Mouse (Mus musculus): ENCODE results near the gene Clps. TPM values are rescaled to one million over a fixed set of nuclear protein-coding genes. Genes with fewer than 3 reads are reported as not detected.

The Clps gene
- polyA plus RNA-seq, 1 experiment from 2014 or later: not detected

- peak within 1 kb of the TSS; percentile 14 for H3K27ac ChIP-seq
- H3K36me3 ChIP-seq (replicated peaks; ENCODE audit: control insufficient read depth, insufficient read depth): no peaks in the 10 kb centered on the region
- DNase-seq (ENCODE audit: low spot score) (peak; percentile 61), ATAC-seq (ENCODE audit: low FRiP score) (0 out of 2 replicates have a peak, but pooled peaks have one; percentile 12)
- peaks cover 8% of the 10 kb centered on the region; the same call in 1 of the 2 replicates for H3K4me1 ChIP-seq (replicated peaks; ENCODE audit: control insufficient read depth, insufficient read depth, low read length)
- WGBS: 2% methylated on average over 16 of the region's 16 CpGs
- H3K27me3 ChIP-seq (ENCODE audit: control insufficient read depth, insufficient read depth, low read length): peaks cover 16% of the 10 kb centered on the region; the same call in 1 of the 2 replicates
- peak within 1 kb of the TSS; percentile 64 for H3K4me2 ChIP-seq (replicated peaks)
- peak within 1 kb of the TSS; percentile 58 for H3K9ac ChIP-seq
- H3K4me3 ChIP-seq (replicated peaks; ENCODE audit: low read length): peak within 1 kb of the TSS; percentile 39
- H3K9me3 ChIP-seq (ENCODE audit: control insufficient read depth, low read length): no peaks in the 10 kb centered on the region
Measured at GRCm38 (mm10) chr17:28517441-28517955, 43.1 kb downstream of the Clps start, which contains the start of gene Fkbp5. TSS of gene Fkbp5 (minus strand) at chr17:28517527.

GRCm38 (mm10) chr17:28516881-28517280 is 43.7 kb downstream of the Clps start:
- H3K27ac ChIP-seq: no peak overlapping the region

GRCm38 (mm10) chr17:28515431-28516341 is 44.9 kb downstream of the Clps start:
- WGBS: 69% methylated on average over 10 of the region's 10 CpGs
- no peak for ATAC-seq (ENCODE audit: low FRiP score)

More at GRCm38 (mm10) chr17:28516881-28517280, 43.7 kb downstream of the Clps start:
- ATAC-seq (ENCODE audit: low FRiP score) (no peak), DNase-seq (ENCODE audit: low spot score) (no peak)
- Histone ChIP-seq H3K9ac (0 out of 2 replicates have a peak overlapping the region, but pooled peaks have one; percentile 58), H3K4me2 (replicated peaks) (peak overlapping the region; percentile 64), H3K36me3 (replicated peaks; ENCODE audit: control insufficient read depth, insufficient read depth) (no peaks in the 10 kb centered on the region), H3K27me3 (ENCODE audit: control insufficient read depth, insufficient read depth, low read length) (peaks cover 16% of the 10 kb centered on the region; the same call in 1 of the 2 replicates), H3K4me1 (replicated peaks; ENCODE audit: control insufficient read depth, insufficient read depth, low read length) (peaks cover 3% of the 10 kb centered on the region; the same call in 1 of the 2 replicates), H3K4me3 (replicated peaks; ENCODE audit: low read length) (no peak overlapping the region), H3K9me3 (ENCODE audit: control insufficient read depth, low read length) (no peaks in the 10 kb centered on the region)
- WGBS: 66% methylated on average over 4 of the region's 4 CpGs

GRCm38 (mm10) chr17:28514555-28514954 is 46.0 kb downstream of the Clps start:
- H3K36me3 ChIP-seq (replicated peaks; ENCODE audit: control insufficient read depth, insufficient read depth): no peaks in the 10 kb centered on the region
- H3K27me3 ChIP-seq (ENCODE audit: control insufficient read depth, insufficient read depth, low read length): no peaks in the 10 kb centered on the region
- H3K27ac ChIP-seq: no peak overlapping the region
- ATAC-seq (ENCODE audit: low FRiP score) (no peak), DNase-seq (ENCODE audit: low spot score) (no peak)
- H3K9me3 ChIP-seq (ENCODE audit: control insufficient read depth, low read length): no peaks in the 10 kb centered on the region
- H3K4me1 ChIP-seq (replicated peaks; ENCODE audit: control insufficient read depth, insufficient read depth, low read length): peaks cover 4% of the 10 kb centered on the region; the same call in 1 of the 2 replicates
- no peak overlapping the region for H3K4me2 ChIP-seq (replicated peaks)
- no peak overlapping the region for H3K9ac ChIP-seq
- H3K4me3 ChIP-seq (replicated peaks; ENCODE audit: low read length): no peak overlapping the region
- 54% methylated on average over 5 of the region's 5 CpGs for WGBS

More at GRCm38 (mm10) chr17:28515431-28516341, 44.9 kb downstream of the Clps start:
- Histone ChIP-seq H3K4me2 (replicated peaks) (no peak overlapping the region), H3K27me3 (ENCODE audit: control insufficient read depth, insufficient read depth, low read length) (0 out of 2 replicates have a peak, but pooled peaks cover 7% of the 10 kb centered on the region), H3K9ac (no peak overlapping the region), H3K4me3 (replicated peaks; ENCODE audit: low read length) (no peak overlapping the region), H3K36me3 (replicated peaks; ENCODE audit: control insufficient read depth, insufficient read depth) (no peaks in the 10 kb centered on the region), H3K27ac (no peak overlapping the region), H3K9me3 (ENCODE audit: control insufficient read depth, low read length) (no peaks in the 10 kb centered on the region), H3K4me1 (replicated peaks; ENCODE audit: control insufficient read depth, insufficient read depth, low read length) (peaks cover under 1% of the 10 kb centered on the region; the same call in 1 of the 2 replicates)
- DNase-seq (ENCODE audit: low spot score): no peak

DNA sequence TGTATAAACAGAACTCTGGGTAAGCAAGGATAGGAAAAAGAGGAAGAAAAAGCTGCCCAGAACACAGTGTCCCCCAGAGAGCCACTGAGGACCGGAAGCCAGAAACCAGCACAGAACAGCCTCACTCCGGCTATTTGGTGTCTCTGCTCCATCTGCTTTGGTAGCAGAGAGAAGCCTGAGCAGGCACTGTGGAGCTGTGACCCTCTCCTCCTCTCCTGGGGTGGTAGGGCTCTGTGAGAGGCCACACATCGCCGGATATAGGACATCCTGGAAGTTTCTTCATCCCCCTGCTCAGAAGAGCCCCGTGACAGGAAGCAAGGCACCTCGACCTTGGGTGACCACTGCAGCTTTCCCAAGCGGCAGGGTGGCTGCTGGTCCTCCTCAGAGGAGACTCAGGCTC is 46.7 kb downstream of the Clps start:
- no peaks in the 10 kb centered on the region for H3K9me3 ChIP-seq (ENCODE audit: control insufficient read depth, low read length)
- ATAC-seq (ENCODE audit: low FRiP score) (no peak), DNase-seq (ENCODE audit: low spot score) (no peak)
- no peak overlapping the region for H3K4me3 ChIP-seq (replicated peaks; ENCODE audit: low read length)
- H3K4me1 ChIP-seq (replicated peaks; ENCODE audit: control insufficient read depth, insufficient read depth, low read length): peaks cover 4% of the 10 kb centered on the region; the same call in 1 of the 2 replicates
- no peak overlapping the region for H3K27ac ChIP-seq
- no peaks in the 10 kb centered on the region for H3K27me3 ChIP-seq (ENCODE audit: control insufficient read depth, insufficient read depth, low read length)
- H3K9ac ChIP-seq: no peak overlapping the region
- no peak overlapping the region for H3K4me2 ChIP-seq (replicated peaks)
- WGBS: 72% methylated on average over 7 of the region's 7 CpGs
- H3K36me3 ChIP-seq (replicated peaks; ENCODE audit: control insufficient read depth, insufficient read depth): no peaks in the 10 kb centered on the region

DNA sequence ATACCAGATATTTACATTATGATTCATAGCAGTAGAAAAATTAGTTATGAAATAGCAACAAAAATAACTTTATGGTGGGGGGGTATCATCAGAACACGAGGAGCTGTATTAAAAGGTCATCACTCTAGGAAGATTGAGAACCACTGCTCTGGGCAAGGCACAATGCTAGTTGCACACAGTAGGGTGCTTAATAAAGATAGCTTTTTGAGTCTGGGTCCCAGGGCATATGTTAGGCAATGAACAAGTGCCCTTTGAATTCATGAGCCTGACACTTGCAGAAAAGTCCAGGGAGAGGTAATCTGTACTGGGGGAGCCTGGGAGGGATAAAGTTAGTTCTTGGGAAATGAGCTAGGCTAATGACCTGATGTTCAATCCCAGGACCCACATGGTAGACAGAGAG is 47.2 kb downstream of the Clps start:
- no peak overlapping the region for H3K27ac ChIP-seq
- WGBS: 78% methylated on average over 1 of the region's 1 CpGs
- H3K4me3 ChIP-seq (replicated peaks; ENCODE audit: low read length): no peak overlapping the region
- H3K4me2 ChIP-seq (replicated peaks): no peak overlapping the region
- no peaks in the 10 kb centered on the region for H3K27me3 ChIP-seq (ENCODE audit: control insufficient read depth, insufficient read depth, low read length)
- H3K9me3 ChIP-seq (ENCODE audit: control insufficient read depth, low read length): no peaks in the 10 kb centered on the region
- peaks cover 4% of the 10 kb centered on the region; the same call in 1 of the 2 replicates for H3K4me1 ChIP-seq (replicated peaks; ENCODE audit: control insufficient read depth, insufficient read depth, low read length)
- no peak overlapping the region for H3K9ac ChIP-seq
- no peaks in the 10 kb centered on the region for H3K36me3 ChIP-seq (replicated peaks; ENCODE audit: control insufficient read depth, insufficient read depth)
- no peak for ATAC-seq (ENCODE audit: low FRiP score)
- no peak for DNase-seq (ENCODE audit: low spot score)

- no peak overlapping the region for H3K27ac ChIP-seq
- no peak for DNase-seq (ENCODE audit: low spot score)
- H3K4me1 ChIP-seq (replicated peaks; ENCODE audit: control insufficient read depth, insufficient read depth, low read length): peaks cover 4% of the 10 kb centered on the region; the same call in 1 of the 2 replicates
Measured at GRCm38 (mm10) chr17:28512696-28513095, 47.9 kb downstream of the Clps start.

GRCm38 (mm10) chr17:28511616-28512541 is 48.7 kb downstream of the Clps start:
- Histone ChIP-seq H3K9me3 (ENCODE audit: control insufficient read depth, low read length) (no peaks in the 10 kb centered on the region), H3K4me1 (replicated peaks; ENCODE audit: control insufficient read depth, insufficient read depth, low read length) (peaks cover 4% of the 10 kb centered on the region; the same call in 1 of the 2 replicates), H3K4me2 (replicated peaks) (no peak overlapping the region), H3K4me3 (replicated peaks; ENCODE audit: low read length) (no peak overlapping the region), H3K27ac (no peak overlapping the region), H3K36me3 (replicated peaks; ENCODE audit: control insufficient read depth, insufficient read depth) (no peaks in the 10 kb centered on the region), H3K9ac (no peak overlapping the region), H3K27me3 (ENCODE audit: control insufficient read depth, insufficient read depth, low read length) (no peaks in the 10 kb centered on the region)
- 42% methylated on average over 9 of the region's 9 CpGs for WGBS
- no peak for DNase-seq (ENCODE audit: low spot score)
- no peak for ATAC-seq (ENCODE audit: low FRiP score)

More at GRCm38 (mm10) chr17:28512696-28513095, 47.9 kb downstream of the Clps start:
- no peaks in the 10 kb centered on the region for H3K27me3 ChIP-seq (ENCODE audit: control insufficient read depth, insufficient read depth, low read length)
- no peak overlapping the region for H3K4me2 ChIP-seq (replicated peaks)
- no peak for ATAC-seq (ENCODE audit: low FRiP score)
- WGBS: 36% methylated on average over 6 of the region's 6 CpGs
- no peak overlapping the region for H3K4me3 ChIP-seq (replicated peaks; ENCODE audit: low read length)
- no peaks in the 10 kb centered on the region for H3K9me3 ChIP-seq (ENCODE audit: control insufficient read depth, low read length)
- no peak overlapping the region for H3K9ac ChIP-seq
- no peaks in the 10 kb centered on the region for H3K36me3 ChIP-seq (replicated peaks; ENCODE audit: control insufficient read depth, insufficient read depth)
